Mouse (Mus musculus) forebrain, embryonic 14.5 days (tissue): Measurements from ENCODE around the gene Eef1akmt4. TPM values are rescaled to one million over a fixed set of nuclear protein-coding genes. Genes with fewer than 3 reads are reported as not detected.
A peak's percentile ranks its signal among the peaks of the same experiment; 100 is the strongest.

ENCODE experiments used
- ATAC-seq: fragments of 200-750 bp; cut with Nextera tagmentation; 2 replicates; pipeline ENCODE4 v1.8.0; 2017; ENCODE audit warnings: mild to moderate bottlenecking, moderate library complexity
- DNase-seq: peaks from one replicate; pipeline ENCODE4 v3.0.0-alpha.2; 2015; ENCODE audit warnings: low spot score
- H3K27ac ChIP-seq: fragments of 300-500 bp; sonication (generic); 2 replicates; pipeline ENCODE4 v1.5.1; 2014; ENCODE audit warnings: low read depth, mild to moderate bottlenecking, control low read depth, low read length, moderate library complexity
- H3K27me3 ChIP-seq: fragments of 300-500 bp; sonication (generic); replicated peaks from 2 replicates; pipeline ENCODE4 v1.6.1; 2014; ENCODE audit warnings: low read length, control low read depth, mixed read lengths; ENCODE audit not compliant: control insufficient read depth, insufficient read depth
- H3K36me3 ChIP-seq: fragments of 300-500 bp; sonication (generic); 2 replicates; pipeline ENCODE4 v1.6.1; 2014; ENCODE audit warnings: low read length, control low read depth; ENCODE audit not compliant: control insufficient read depth, insufficient read depth
- H3K4me1 ChIP-seq: fragments of 300-500 bp; sonication (generic); 2 replicates; pipeline ENCODE4 v1.6.1; 2014; ENCODE audit warnings: antibody characterized with exemption, low read length, control low read depth; ENCODE audit not compliant: control insufficient read depth, insufficient read depth
- H3K4me2 ChIP-seq: fragments of 300-500 bp; sonication (generic); 2 replicates; pipeline ENCODE4 v1.6.1; 2014; ENCODE audit warnings: mild to moderate bottlenecking, control low read depth, low read length
- H3K4me3 ChIP-seq: fragments of 300-500 bp; sonication (generic); 2 replicates; pipeline ENCODE4 v1.5.1; 2014; ENCODE audit warnings: low read depth, low read length, control low read depth
- H3K9ac ChIP-seq: fragments of 300-500 bp; sonication (generic); 2 replicates; pipeline ENCODE4 v1.6.1; 2014; ENCODE audit warnings: mild to moderate bottlenecking, low read length, control low read depth, moderate library complexity
- H3K9me3 ChIP-seq: fragments of 300-500 bp; sonication (generic); replicated peaks from 2 replicates; pipeline ENCODE4 v1.6.1; 2016; ENCODE audit warnings: low read length, control low read depth, mixed read lengths; ENCODE audit not compliant: control insufficient read depth
- WGBS: fragments of 180-500 bp; shearing (Covaris S2); extraction: QIAGEN DNeasy Blood & Tissue Kit; methylation state at CpG from one replicate; pipeline ENCODE4 v1.1.7; 2014; 5-methylcytosine and 5-hydroxymethylcytosine counted together
- polyA plus RNA-seq: library from polyadenylated mRNA; unstranded; fragments of >200 nt; fragmentation: Nextera tagmentation; extraction: Ambion mirVana; gene quantifications from 2 replicates; pipeline ENCODE4 v1.2.1, GENCODE M21; 2014

Gene Eef1akmt4
- polyA plus RNA-seq, 1 experiment from 2014 or later = 24.8 TPM

GRCm38 (mm10) chr16:20621191-20621990 lies 10.0 kb downstream of the Eef1akmt4 start, which contains the start of gene Camk2n2:
TSS of gene Camk2n2 (minus strand) at chr16:20621287.
- Histone ChIP-seq H3K27ac (peak within 1 kb of the TSS; percentile 89), H3K4me2 (peak within 1 kb of the TSS; percentile 82), H3K9ac (peak within 1 kb of the TSS; percentile 86), H3K4me3 (peak within 1 kb of the TSS; percentile 80), H3K27me3 (no peaks in the 10 kb centered on the region), H3K4me1 (peaks cover 6% of the 10 kb centered on the region), H3K36me3 (peaks cover 5% of the 10 kb centered on the region; the same call in 1 of the 2 replicates), H3K9me3 (no peaks in the 10 kb centered on the region)
- peak; percentile 67 for DNase-seq
- under 1% methylated on average over 72 of the region's 92 CpGs for WGBS
- peak; percentile 61 for ATAC-seq

DNA sequence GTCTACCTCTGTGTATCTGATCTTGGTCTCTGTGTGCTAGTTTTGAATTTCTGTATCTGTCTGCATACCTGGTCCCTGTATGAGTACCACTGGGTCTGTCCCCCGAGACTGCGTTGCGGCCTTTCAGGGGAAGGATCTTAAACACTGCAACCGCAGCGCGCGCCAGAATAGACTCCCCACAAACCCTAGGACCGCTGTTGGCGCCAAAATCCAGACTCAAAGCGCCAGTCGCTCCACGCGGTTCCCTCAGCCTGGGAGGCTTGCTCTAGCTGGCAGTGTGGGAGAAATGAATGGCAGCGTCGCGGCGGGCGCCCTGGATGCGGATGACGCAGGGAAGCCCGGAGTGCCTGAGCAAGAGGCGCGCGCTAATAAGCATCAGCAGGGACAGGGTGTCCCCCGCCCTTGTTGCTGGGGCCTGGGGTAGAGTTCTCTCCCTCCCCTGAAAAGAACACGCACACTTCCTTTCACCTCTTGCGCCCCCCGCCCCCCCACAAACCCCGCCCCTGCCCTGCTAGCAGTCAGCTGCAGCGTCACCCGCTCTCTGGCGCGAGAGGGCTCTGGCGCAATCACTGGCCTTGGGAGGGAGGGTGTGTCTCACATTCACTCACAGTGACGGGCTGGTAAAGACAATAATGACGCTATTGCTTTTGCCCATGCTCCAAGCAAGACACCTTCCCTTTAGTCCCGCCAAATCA lies 10.7 kb downstream of the Eef1akmt4 start:
- WGBS = under 1% methylated on average over 37 of the region's 37 CpGs
- ATAC-seq = peak; percentile 57

DNA sequence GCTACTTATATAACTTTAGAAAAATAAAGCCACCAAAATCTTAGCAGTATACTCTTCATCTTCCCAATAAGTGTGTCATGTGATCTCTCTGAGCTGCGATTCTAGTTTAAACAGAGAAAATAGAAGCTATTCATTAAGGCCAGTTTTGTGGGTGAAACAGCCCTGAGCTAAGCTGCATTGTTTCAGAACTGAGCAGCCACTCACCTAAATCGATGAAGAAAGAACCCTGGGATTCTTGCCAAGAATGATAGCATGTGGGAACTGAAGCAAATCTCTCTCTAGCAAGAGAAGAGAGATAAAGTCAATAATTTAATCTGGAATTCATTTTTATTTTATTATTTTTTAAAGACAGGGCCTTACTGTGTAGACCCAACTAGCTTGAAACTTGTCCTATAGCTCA lies 11.8 kb downstream of the Eef1akmt4 start:
- 5% methylated on average over 2 of the region's 2 CpGs for WGBS
- H3K4me3 ChIP-seq = no peak overlapping the region
- no peaks in the 10 kb centered on the region for H3K9me3 ChIP-seq
- peak overlapping the region; percentile 82; the same call in 1 of the 2 replicates for H3K4me2 ChIP-seq
- H3K27ac ChIP-seq = no peak overlapping the region
- H3K36me3 ChIP-seq = no peaks in the 10 kb centered on the region
- no peak overlapping the region for H3K9ac ChIP-seq
- H3K4me1 ChIP-seq = peaks cover 6% of the 10 kb centered on the region
- H3K27me3 ChIP-seq = no peaks in the 10 kb centered on the region
- ATAC-seq (no peak), DNase-seq (peak; percentile 14)

More for the DNA sequence above, 10.7 kb downstream of the Eef1akmt4 start:
- H3K9ac ChIP-seq = peak overlapping the region; percentile 86
- no peaks in the 10 kb centered on the region for H3K27me3 ChIP-seq
- H3K4me1 ChIP-seq = peaks cover 6% of the 10 kb centered on the region
- peak; percentile 81 for DNase-seq
- H3K9me3 ChIP-seq = no peaks in the 10 kb centered on the region
- H3K4me3 ChIP-seq = peak overlapping the region; percentile 80
- peaks cover 5% of the 10 kb centered on the region; the same call in 1 of the 2 replicates for H3K36me3 ChIP-seq
- peak overlapping the region; percentile 89 for H3K27ac ChIP-seq
- peak overlapping the region; percentile 82 for H3K4me2 ChIP-seq

- H3K9me3 ChIP-seq = no peaks in the 10 kb centered on the region
- 41% methylated on average over 11 of the region's 11 CpGs for WGBS
- 0 out of 2 replicates have a peak, but pooled peaks cover 6% of the 10 kb centered on the region for H3K36me3 ChIP-seq
- peak; percentile 70; the same call in 1 of the 2 replicates for ATAC-seq
- H3K27ac ChIP-seq = no peak overlapping the region
- no peaks in the 10 kb centered on the region for H3K27me3 ChIP-seq
- peak; percentile 76 for DNase-seq
- no peaks in the 10 kb centered on the region for H3K4me1 ChIP-seq
- H3K9ac ChIP-seq = no peak overlapping the region; the same call in 1 of the 2 replicates
- H3K4me2 ChIP-seq = peak overlapping the region; percentile 97; the same call in 1 of the 2 replicates
- peak overlapping the region; percentile 1; the same call in 1 of the 2 replicates for H3K4me3 ChIP-seq
These were observed 17.5 kb downstream of the Eef1akmt4 start for GRCm38 (mm10) chr16:20628871-20629391.

DNA sequence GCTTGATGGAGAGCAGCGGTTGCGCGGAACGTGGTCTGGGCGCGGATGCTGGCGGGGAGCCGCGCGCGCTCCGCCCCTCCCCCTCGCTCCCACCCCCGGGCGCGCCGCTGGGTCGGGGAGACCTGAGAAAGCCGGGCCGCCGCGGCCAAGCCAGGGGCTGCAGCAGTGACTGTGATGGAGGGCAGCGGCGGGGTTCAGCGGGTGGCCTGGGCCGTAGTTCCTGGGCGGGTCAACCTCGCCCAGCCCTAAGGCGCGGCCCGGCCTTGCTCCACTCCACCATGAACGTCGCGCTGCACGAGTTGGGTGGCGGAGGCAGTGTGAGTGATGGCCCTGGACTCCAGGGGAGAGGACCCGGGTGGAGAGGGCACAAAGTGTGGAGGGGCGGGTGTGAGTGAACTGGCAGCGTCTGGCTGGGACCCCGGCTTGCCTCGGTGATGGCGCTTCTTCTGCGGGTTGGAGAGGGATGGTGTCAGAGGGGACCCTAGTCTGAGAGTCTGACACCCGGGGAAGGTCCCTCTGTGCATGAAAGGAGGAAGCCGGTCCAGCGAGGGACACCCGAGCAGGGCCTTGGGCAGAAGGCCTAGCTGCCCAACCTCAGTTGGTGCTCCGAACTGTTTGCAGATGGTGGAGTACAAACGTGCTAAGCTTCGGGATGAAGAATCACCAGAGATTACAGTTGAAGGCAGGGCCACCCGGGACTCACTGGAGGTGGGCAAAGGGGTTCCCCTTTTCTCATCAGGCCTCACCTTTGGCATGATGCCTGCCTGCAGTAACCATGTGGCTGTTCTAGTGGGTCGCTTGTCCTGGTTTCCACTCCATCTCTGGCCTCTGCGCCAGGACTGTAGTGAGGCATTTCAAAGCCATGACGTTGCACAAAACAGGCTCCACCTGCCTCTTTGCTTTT lies 18.6 kb downstream of the Eef1akmt4 start, which contains the start of gene Ece2:
Gene Ece2, plus strand, starts transcription at position 98 of the 904 bp plus-strand sequence.
- Histone ChIP-seq H3K4me1 (no peaks in the 10 kb centered on the region), H3K9me3 (no peaks in the 10 kb centered on the region), H3K36me3 (0 out of 2 replicates have a peak, but pooled peaks cover 6% of the 10 kb centered on the region), H3K27me3 (no peaks in the 10 kb centered on the region), H3K9ac (peak within 1 kb of the TSS; percentile 81), H3K27ac (peak within 1 kb of the TSS; percentile 44; the same call in 1 of the 2 replicates), H3K4me2 (peak within 1 kb of the TSS; percentile 97), H3K4me3 (peak within 1 kb of the TSS; percentile 54)
- ATAC-seq (peak; percentile 66), DNase-seq (peak; percentile 53)
- WGBS = 7% methylated on average over 52 of the region's 54 CpGs

DNA sequence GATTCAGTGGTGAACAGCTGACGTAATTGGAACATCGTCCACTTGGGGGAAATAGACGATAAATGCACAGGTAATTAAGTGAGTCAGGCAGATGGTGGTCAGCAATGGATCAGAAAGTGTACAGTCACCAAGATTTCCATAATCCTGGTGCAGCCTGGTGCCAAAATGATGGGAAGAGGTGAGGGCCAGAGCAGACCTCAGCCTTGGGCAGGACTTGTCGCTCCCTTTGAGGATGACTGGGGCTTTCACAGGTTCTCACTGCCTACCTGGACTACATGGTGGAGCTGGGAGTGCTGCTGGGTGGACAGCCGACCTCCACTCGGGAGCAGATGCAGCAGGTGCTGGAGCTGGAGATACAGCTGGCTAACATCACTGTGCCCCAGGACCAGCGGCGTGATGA lies 26.0 kb downstream of the Eef1akmt4 start:
- Histone ChIP-seq H3K9me3 (no peaks in the 10 kb centered on the region), H3K9ac (no peak overlapping the region), H3K27me3 (no peaks in the 10 kb centered on the region), H3K4me2 (no peak overlapping the region), H3K4me1 (peaks cover 4% of the 10 kb centered on the region; the same call in 1 of the 2 replicates), H3K4me3 (no peak overlapping the region), H3K27ac (no peak overlapping the region), H3K36me3 (0 out of 2 replicates have a peak, but pooled peaks cover 3% of the 10 kb centered on the region)
- no peak for ATAC-seq
- DNase-seq = no peak
- 85% methylated on average over 8 of the region's 8 CpGs for WGBS

GRCm38 (mm10) chr16:20638367-20638766 lies 27.0 kb downstream of the Eef1akmt4 start:
- Histone ChIP-seq H3K27ac (no peak overlapping the region), H3K36me3 (no peaks in the 10 kb centered on the region), H3K9me3 (no peaks in the 10 kb centered on the region), H3K4me2 (peak overlapping the region; percentile 28; the same call in 1 of the 2 replicates), H3K27me3 (no peaks in the 10 kb centered on the region), H3K4me1 (peaks cover 4% of the 10 kb centered on the region; the same call in 1 of the 2 replicates), H3K4me3 (no peak overlapping the region), H3K9ac (peak overlapping the region; percentile 21; the same call in 1 of the 2 replicates)
- DNase-seq (peak; percentile 86), ATAC-seq (peak; percentile 68; the same call in 1 of the 2 replicates)
- 57% methylated on average over 8 of the region's 8 CpGs for WGBS

DNA sequence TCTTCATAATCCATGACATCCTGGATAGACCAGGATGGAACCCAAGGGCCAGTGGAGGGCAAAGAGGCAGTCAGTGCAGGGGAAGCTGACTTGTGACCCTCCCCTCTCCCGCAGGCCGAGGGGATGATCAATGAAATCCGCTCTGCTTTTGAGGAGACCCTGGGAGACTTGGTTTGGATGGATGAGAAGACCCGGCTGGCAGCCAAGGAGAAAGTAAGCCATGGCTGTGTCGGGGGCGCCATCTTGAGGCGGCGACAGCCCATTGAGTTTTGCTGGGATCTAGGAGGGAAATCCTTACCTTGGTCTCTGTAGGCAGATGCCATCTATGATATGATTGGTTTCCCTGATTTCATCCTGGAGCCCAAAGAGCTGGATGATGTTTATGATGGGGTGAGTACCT lies 30.8 kb downstream of the Eef1akmt4 start:
- H3K27ac ChIP-seq = no peak overlapping the region
- no peaks in the 10 kb centered on the region for H3K27me3 ChIP-seq
- H3K9me3 ChIP-seq = no peaks in the 10 kb centered on the region
- no peaks in the 10 kb centered on the region for H3K36me3 ChIP-seq
- no peak overlapping the region for H3K9ac ChIP-seq
- DNase-seq (peak; percentile 86), ATAC-seq (peak; percentile 74)
- H3K4me3 ChIP-seq = no peak overlapping the region
- peaks cover 4% of the 10 kb centered on the region; the same call in 1 of the 2 replicates for H3K4me1 ChIP-seq
- 3% methylated on average over 8 of the region's 8 CpGs for WGBS
- no peak overlapping the region for H3K4me2 ChIP-seq
